Mouse (Mus musculus): Measurements from ENCODE around the gene Jtb. TPM values are rescaled to one million over a fixed set of nuclear protein-coding genes. Genes with fewer than 3 reads are reported as not detected.

Gene Jtb
- polyA plus RNA-seq, 1 experiment from 2014 or later: 98.9 TPM

GRCm38 (mm10) chr3:90273855-90274254 lies 42.5 kb downstream of the Jtb start:
- Histone ChIP-seq H3K27ac (ENCODE audit: low read depth, low read length) (no peak overlapping the region), H3K27me3 (ENCODE audit: control insufficient read depth, insufficient read depth, low read length) (no peaks in the 10 kb centered on the region), H3K9ac (replicated peaks; ENCODE audit: low read depth, low read length) (no peak overlapping the region), H3K4me1 (ENCODE audit: control insufficient read depth, insufficient read depth, low read length) (no peaks in the 10 kb centered on the region), H3K36me3 (ENCODE audit: control insufficient read depth, insufficient read depth, low read length) (peaks cover 30% of the 10 kb centered on the region), H3K4me2 (ENCODE audit: low read depth, low read length) (no peak overlapping the region), H3K9me3 (ENCODE audit: control insufficient read depth, low read length) (no peaks in the 10 kb centered on the region), H3K4me3 (ENCODE audit: low read depth, low read length) (no peak overlapping the region)
- no peak for ATAC-seq (ENCODE audit: low read depth)
- 93% methylated on average over 22 of the region's 22 CpGs for WGBS

- Histone ChIP-seq H3K4me3 (ENCODE audit: low read depth, low read length) (no peak overlapping the region), H3K4me1 (ENCODE audit: control insufficient read depth, insufficient read depth, low read length) (no peaks in the 10 kb centered on the region), H3K27ac (ENCODE audit: low read depth, low read length) (no peak overlapping the region), H3K36me3 (ENCODE audit: control insufficient read depth, insufficient read depth, low read length) (peaks cover 39% of the 10 kb centered on the region), H3K9me3 (ENCODE audit: control insufficient read depth, low read length) (no peaks in the 10 kb centered on the region), H3K27me3 (ENCODE audit: control insufficient read depth, insufficient read depth, low read length) (no peaks in the 10 kb centered on the region), H3K9ac (replicated peaks; ENCODE audit: low read depth, low read length) (no peak overlapping the region), H3K4me2 (ENCODE audit: low read depth, low read length) (no peak overlapping the region)
- no peak for ATAC-seq (ENCODE audit: low read depth)
- WGBS: 95% methylated on average over 11 of the region's 11 CpGs
Observed at GRCm38 (mm10) chr3:90275286-90275685, 43.9 kb downstream of the Jtb start.

GRCm38 (mm10) chr3:90276858-90277257 lies 45.5 kb downstream of the Jtb start:
- 46% methylated on average over 16 of the region's 16 CpGs for WGBS
- Histone ChIP-seq H3K9me3 (ENCODE audit: control insufficient read depth, low read length) (no peaks in the 10 kb centered on the region), H3K4me3 (ENCODE audit: low read depth, low read length) (no peak overlapping the region), H3K4me1 (ENCODE audit: control insufficient read depth, insufficient read depth, low read length) (no peaks in the 10 kb centered on the region), H3K4me2 (ENCODE audit: low read depth, low read length) (no peak overlapping the region), H3K9ac (replicated peaks; ENCODE audit: low read depth, low read length) (no peak overlapping the region), H3K36me3 (ENCODE audit: control insufficient read depth, insufficient read depth, low read length) (peaks cover 33% of the 10 kb centered on the region), H3K27ac (ENCODE audit: low read depth, low read length) (no peak overlapping the region), H3K27me3 (ENCODE audit: control insufficient read depth, insufficient read depth, low read length) (no peaks in the 10 kb centered on the region)
- ATAC-seq (ENCODE audit: low read depth): no peak

- WGBS: 94% methylated on average over 9 of the region's 9 CpGs
- H3K36me3 ChIP-seq (ENCODE audit: control insufficient read depth, insufficient read depth, low read length): peaks cover 26% of the 10 kb centered on the region
Observed at GRCm38 (mm10) chr3:90277793-90278192, 46.4 kb downstream of the Jtb start.

GRCm38 (mm10) chr3:90278211-90278610 lies 46.8 kb downstream of the Jtb start:
- Histone ChIP-seq H3K27me3 (ENCODE audit: control insufficient read depth, insufficient read depth, low read length) (no peaks in the 10 kb centered on the region), H3K4me2 (ENCODE audit: low read depth, low read length) (no peak overlapping the region), H3K27ac (ENCODE audit: low read depth, low read length) (no peak overlapping the region), H3K9me3 (ENCODE audit: control insufficient read depth, low read length) (no peaks in the 10 kb centered on the region), H3K4me1 (ENCODE audit: control insufficient read depth, insufficient read depth, low read length) (no peaks in the 10 kb centered on the region), H3K4me3 (ENCODE audit: low read depth, low read length) (no peak overlapping the region), H3K36me3 (ENCODE audit: control insufficient read depth, insufficient read depth, low read length) (peaks cover 24% of the 10 kb centered on the region), H3K9ac (replicated peaks; ENCODE audit: low read depth, low read length) (no peak overlapping the region)
- no peak for ATAC-seq (ENCODE audit: low read depth)
- 97% methylated on average over 10 of the region's 10 CpGs for WGBS

More at GRCm38 (mm10) chr3:90277793-90278192, 46.4 kb downstream of the Jtb start:
- Histone ChIP-seq H3K9ac (replicated peaks; ENCODE audit: low read depth, low read length) (no peak overlapping the region), H3K9me3 (ENCODE audit: control insufficient read depth, low read length) (no peaks in the 10 kb centered on the region), H3K4me2 (ENCODE audit: low read depth, low read length) (no peak overlapping the region), H3K4me1 (ENCODE audit: control insufficient read depth, insufficient read depth, low read length) (no peaks in the 10 kb centered on the region), H3K27ac (ENCODE audit: low read depth, low read length) (no peak overlapping the region), H3K4me3 (ENCODE audit: low read depth, low read length) (no peak overlapping the region), H3K27me3 (ENCODE audit: control insufficient read depth, insufficient read depth, low read length) (no peaks in the 10 kb centered on the region)
- no peak for ATAC-seq (ENCODE audit: low read depth)

GRCm38 (mm10) chr3:90279216-90279615 lies 47.8 kb downstream of the Jtb start:
- Histone ChIP-seq H3K4me2 (ENCODE audit: low read depth, low read length) (no peak overlapping the region), H3K4me3 (ENCODE audit: low read depth, low read length) (no peak overlapping the region), H3K36me3 (ENCODE audit: control insufficient read depth, insufficient read depth, low read length) (peaks cover 24% of the 10 kb centered on the region), H3K9ac (replicated peaks; ENCODE audit: low read depth, low read length) (no peak overlapping the region), H3K27ac (ENCODE audit: low read depth, low read length) (no peak overlapping the region), H3K4me1 (ENCODE audit: control insufficient read depth, insufficient read depth, low read length) (no peaks in the 10 kb centered on the region), H3K9me3 (ENCODE audit: control insufficient read depth, low read length) (no peaks in the 10 kb centered on the region), H3K27me3 (ENCODE audit: control insufficient read depth, insufficient read depth, low read length) (no peaks in the 10 kb centered on the region)
- no peak for ATAC-seq (ENCODE audit: low read depth)
- WGBS: 92% methylated on average over 9 of the region's 9 CpGs

- H3K9ac ChIP-seq (replicated peaks; ENCODE audit: low read depth, low read length): no peak overlapping the region
- H3K4me3 ChIP-seq (ENCODE audit: low read depth, low read length): no peak overlapping the region
- no peak overlapping the region for H3K27ac ChIP-seq (ENCODE audit: low read depth, low read length)
- no peaks in the 10 kb centered on the region for H3K4me1 ChIP-seq (ENCODE audit: control insufficient read depth, insufficient read depth, low read length)
- no peaks in the 10 kb centered on the region for H3K9me3 ChIP-seq (ENCODE audit: control insufficient read depth, low read length)
- no peak for ATAC-seq (ENCODE audit: low read depth)
- no peaks in the 10 kb centered on the region for H3K27me3 ChIP-seq (ENCODE audit: control insufficient read depth, insufficient read depth, low read length)
- H3K36me3 ChIP-seq (ENCODE audit: control insufficient read depth, insufficient read depth, low read length): peaks cover 24% of the 10 kb centered on the region
- WGBS: 96% methylated on average over 7 of the region's 7 CpGs
- H3K4me2 ChIP-seq (ENCODE audit: low read depth, low read length): no peak overlapping the region
Observed at GRCm38 (mm10) chr3:90279743-90280142, 48.3 kb downstream of the Jtb start.

- no peak overlapping the region for H3K4me3 ChIP-seq (ENCODE audit: low read depth, low read length)
- no peak for ATAC-seq (ENCODE audit: low read depth)
- no peaks in the 10 kb centered on the region for H3K9me3 ChIP-seq (ENCODE audit: control insufficient read depth, low read length)
- no peak overlapping the region for H3K27ac ChIP-seq (ENCODE audit: low read depth, low read length)
- H3K27me3 ChIP-seq (ENCODE audit: control insufficient read depth, insufficient read depth, low read length): no peaks in the 10 kb centered on the region
- H3K4me2 ChIP-seq (ENCODE audit: low read depth, low read length): no peak overlapping the region
- H3K36me3 ChIP-seq (ENCODE audit: control insufficient read depth, insufficient read depth, low read length): peaks cover 19% of the 10 kb centered on the region
- no peak overlapping the region for H3K9ac ChIP-seq (replicated peaks; ENCODE audit: low read depth, low read length)
- no peaks in the 10 kb centered on the region for H3K4me1 ChIP-seq (ENCODE audit: control insufficient read depth, insufficient read depth, low read length)
- 81% methylated on average over 9 of the region's 9 CpGs for WGBS
Observed at GRCm38 (mm10) chr3:90280708-90281107, 49.3 kb downstream of the Jtb start.

- no peak for ATAC-seq (ENCODE audit: low read depth)
- no peak overlapping the region for H3K9ac ChIP-seq (replicated peaks; ENCODE audit: low read depth, low read length)
- no peaks in the 10 kb centered on the region for H3K4me1 ChIP-seq (ENCODE audit: control insufficient read depth, insufficient read depth, low read length)
- no peak overlapping the region for H3K4me3 ChIP-seq (ENCODE audit: low read depth, low read length)
- H3K9me3 ChIP-seq (ENCODE audit: control insufficient read depth, low read length): no peaks in the 10 kb centered on the region
- H3K4me2 ChIP-seq (ENCODE audit: low read depth, low read length): no peak overlapping the region
- H3K36me3 ChIP-seq (ENCODE audit: control insufficient read depth, insufficient read depth, low read length): peaks cover 6% of the 10 kb centered on the region
- no peak overlapping the region for H3K27ac ChIP-seq (ENCODE audit: low read depth, low read length)
- H3K27me3 ChIP-seq (ENCODE audit: control insufficient read depth, insufficient read depth, low read length): no peaks in the 10 kb centered on the region
- WGBS: 96% methylated on average over 2 of the region's 2 CpGs
Observed at GRCm38 (mm10) chr3:90284150-90284549, 52.8 kb downstream of the Jtb start.
